Mouse (Mus musculus): ENCODE data around the gene Eml6.

DNA sequence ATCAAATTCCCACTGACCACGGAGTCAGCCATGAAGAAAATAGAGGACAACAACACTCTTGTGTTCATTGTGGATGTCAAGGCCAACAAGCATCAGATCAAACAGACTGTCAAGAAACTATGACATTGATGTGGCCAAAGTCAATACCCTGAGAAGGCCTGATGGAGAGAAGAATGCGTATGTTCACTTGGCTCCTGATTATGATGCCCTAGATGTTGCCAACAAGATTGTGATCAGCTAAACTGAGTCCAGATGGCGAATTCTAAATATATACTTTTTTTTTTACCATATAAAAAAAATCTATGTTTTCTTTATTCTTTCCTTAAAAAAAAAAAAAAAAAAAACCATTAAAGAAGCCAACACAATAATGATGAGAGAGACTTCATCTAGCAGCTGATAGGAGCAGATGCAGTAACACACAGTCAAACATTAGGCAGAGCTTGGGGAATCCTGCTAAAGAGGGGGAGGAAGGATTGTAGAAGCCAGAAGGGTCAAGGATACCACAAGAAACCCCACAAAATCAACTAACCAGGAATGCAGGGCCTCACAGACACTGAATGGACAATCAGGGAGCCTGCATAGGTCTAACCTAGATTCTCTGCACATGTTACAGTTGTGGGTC lies 185.1 kb downstream of the Eml6 start:
- no peak for TF ChIP-seq CTCF (IDR thresholded peaks at IDR 0.05; ENCODE audit: low read depth, low read length)
- TF ChIP-seq POLR2A (IDR thresholded peaks at IDR 0.05; ENCODE audit: extremely low read depth, insufficient read depth, low read length), result no peak
